Mouse (Mus musculus) retina, postnatal 1 day (tissue): ENCODE measurements at regions not wholly inside any gene's neighbourhood (a gene's known extent, or its start where the extent isn't known, plus 50 kb on each side); places are given as distances from the start of the nearest gene placed in this dataset.

Experiments
- DNase-seq: peaks from one replicate; pipeline ENCODE4 v3.0.0-alpha.2; 2012

- peak; percentile 51 for DNase-seq
These were observed 91.9 kb upstream of the Smad3 start for GRCm38 (mm10) chr9:63849564-63850315.

DNA sequence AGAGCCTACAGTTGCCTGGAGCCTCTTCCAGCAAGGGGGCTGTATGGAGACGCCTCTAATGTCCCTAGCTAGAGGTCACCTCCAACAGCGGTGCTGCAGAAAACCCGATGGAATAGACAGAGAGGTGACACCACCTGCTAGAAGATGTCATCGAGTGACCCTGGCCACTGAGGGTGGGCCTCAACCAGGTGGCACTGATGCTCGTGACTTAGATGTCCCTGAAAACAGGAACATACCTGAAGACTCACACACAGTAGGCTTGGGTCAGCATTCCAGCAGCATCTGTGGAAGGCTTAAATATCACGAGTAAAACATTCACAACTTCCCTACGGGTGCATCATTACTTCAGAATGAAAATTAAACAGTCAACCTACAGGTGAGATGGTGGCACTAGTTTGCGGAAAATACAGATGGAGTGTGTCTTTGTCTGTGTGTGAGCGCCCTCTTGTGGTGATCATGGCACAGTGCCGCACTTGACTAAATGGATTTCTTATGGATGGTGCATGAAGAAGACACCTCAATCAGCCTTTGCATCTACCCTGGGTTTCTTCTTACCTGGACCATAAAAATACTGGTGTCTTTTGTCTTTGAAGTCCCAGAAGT, 86.2 kb upstream of the Smad3 start:
- peak; percentile 81 for DNase-seq

DNA sequence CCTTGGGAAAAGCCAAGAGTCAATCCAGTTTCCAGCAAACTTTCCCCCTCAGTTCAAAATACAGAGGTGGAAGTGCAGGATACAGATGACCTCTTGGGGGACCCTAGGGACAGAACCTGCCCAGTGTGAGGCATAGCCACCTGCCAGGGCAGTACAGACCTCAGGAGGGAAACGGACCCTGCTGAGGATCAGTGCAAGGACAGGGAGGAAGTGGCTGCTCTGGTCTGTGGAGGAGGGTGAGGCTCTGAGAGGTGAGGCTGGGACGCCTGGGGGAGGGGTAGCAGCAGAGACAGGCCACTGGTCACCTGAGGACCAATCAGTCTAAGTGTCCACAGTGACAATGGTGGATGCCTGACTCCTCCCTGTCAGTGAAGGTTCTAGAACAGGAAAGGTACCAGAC, 85.6 kb upstream of the Smad3 start:
- no peak for DNase-seq

- DNase-seq: no peak
These were observed 83.3 kb upstream of the Smad3 start for GRCm38 (mm10) chr9:63841102-63841501.

GRCm38 (mm10) chr9:63838996-63839772, 81.4 kb upstream of the Smad3 start:
- no peak for DNase-seq

GRCm38 (mm10) chr9:63837552-63837951, 79.8 kb upstream of the Smad3 start:
- DNase-seq: no peak

GRCm38 (mm10) chr9:63836565-63837284, 78.9 kb upstream of the Smad3 start:
- no peak for DNase-seq

- DNase-seq: no peak
These were observed 78.2 kb upstream of the Smad3 start for GRCm38 (mm10) chr9:63836036-63836435.

DNA sequence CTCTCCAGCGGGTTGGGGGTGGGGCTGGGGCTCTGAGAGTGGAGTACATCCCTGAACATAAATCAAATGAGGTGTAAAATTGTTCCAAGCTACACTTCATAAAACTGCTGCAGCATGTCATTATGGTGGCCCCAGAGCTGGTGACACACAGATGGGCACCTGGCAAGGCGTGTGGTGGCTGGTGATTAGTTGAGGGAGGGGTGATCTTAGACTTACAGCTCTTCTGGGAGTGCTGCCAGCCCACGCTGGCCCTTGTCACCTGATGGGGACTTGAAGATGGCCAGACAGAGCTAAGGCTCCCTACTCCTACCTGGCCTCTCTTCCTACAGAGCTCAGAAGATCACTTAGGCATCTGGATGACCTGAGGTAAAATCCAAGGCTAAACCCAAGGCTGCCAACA, 76.6 kb upstream of the Smad3 start:
- no peak for DNase-seq

- DNase-seq: no peak
These were observed 60.4 kb upstream of the Smad3 start for GRCm38 (mm10) chr9:63818163-63818562.

GRCm38 (mm10) chr9:63816540-63816939, 58.7 kb upstream of the Smad3 start:
- no peak for DNase-seq

- DNase-seq: no peak
These were observed 52.2 kb upstream of the Smad3 start for GRCm38 (mm10) chr9:63809901-63810587.
